Mouse (Mus musculus) kidney, postnatal 0 days (tissue): ENCODE measurements around the gene Slc20a1. TPM values are rescaled to one million over a fixed set of nuclear protein-coding genes. Genes with fewer than 3 reads are reported as not detected.

Source experiments
- ATAC-seq: fragments of 200-750 bp; cut with Nextera tagmentation; replicated peaks from 2 replicates; pipeline ENCODE4 v1.8.0; 2017; ENCODE audit warnings: low read depth, moderate number of reproducible peaks, moderate TSS enrichment, moderate library complexity; ENCODE audit not compliant: low FRiP score
- DNase-seq: peaks from one replicate; pipeline ENCODE4 v3.0.0-alpha.2; 2016; ENCODE audit warnings: low spot score
- H3K27ac ChIP-seq: fragments of 300-500 bp; sonication (generic); 2 replicates; pipeline ENCODE4 v1.5.1; 2014; ENCODE audit warnings: mild to moderate bottlenecking
- H3K27me3 ChIP-seq: fragments of 300-500 bp; sonication (generic); 2 replicates; pipeline ENCODE4 v1.6.1; 2014; ENCODE audit warnings: low read length, mixed read lengths; ENCODE audit not compliant: insufficient read depth
- H3K36me3 ChIP-seq: fragments of 300-500 bp; sonication (generic); 2 replicates; pipeline ENCODE4 v1.6.1; 2014; ENCODE audit warnings: low read length, mixed read lengths; ENCODE audit not compliant: insufficient read depth
- H3K4me1 ChIP-seq: fragments of 300-500 bp; sonication (generic); replicated peaks from 2 replicates; pipeline ENCODE4 v1.6.1; 2014; ENCODE audit warnings: antibody characterized with exemption, low read length, mixed read lengths; ENCODE audit not compliant: insufficient read depth
- H3K4me2 ChIP-seq: fragments of 300-500 bp; sonication (generic); 2 replicates; pipeline ENCODE4 v1.6.1; 2014; ENCODE audit warnings: mild to moderate bottlenecking, low read length, moderate library complexity, mixed read lengths
- H3K4me3 ChIP-seq: fragments of 300-500 bp; sonication (generic); replicated peaks from 2 replicates; pipeline ENCODE4 v1.5.1; 2014; ENCODE audit warnings: low read depth, low read length
- H3K9ac ChIP-seq: fragments of 300-500 bp; sonication (generic); 2 replicates; pipeline ENCODE4 v1.6.1; 2014; ENCODE audit warnings: low read depth, low read length
- H3K9me3 ChIP-seq: fragments of 300-500 bp; sonication (generic); replicated peaks from 2 replicates; pipeline ENCODE4 v1.6.1; 2016; ENCODE audit warnings: low read length, inconsistent platforms, mixed read lengths
- CTCF ChIP-seq: IDR thresholded peaks from 2 replicates; pipeline ENCODE4 v1.5.1; 2016; ENCODE audit warnings: antibody characterized with exemption, low read depth, mild to moderate bottlenecking, moderate library complexity
- WGBS: fragments of 180-500 bp; shearing (Covaris S2); extraction: QIAGEN DNeasy Blood & Tissue Kit; methylation state at CpG from one replicate; pipeline ENCODE4 v1.1.7; 2014; 5-methylcytosine and 5-hydroxymethylcytosine counted together
- polyA plus RNA-seq: library from polyadenylated mRNA; unstranded; fragments of >200 nt; fragmentation: Nextera tagmentation; extraction: Ambion mirVana; gene quantifications from 2 replicates; pipeline ENCODE4 v1.2.1, GENCODE M21; 2015

The Slc20a1 gene
- polyA plus RNA-seq, result 12.4 and 15.2 TPM in 2 replicates

DNA sequence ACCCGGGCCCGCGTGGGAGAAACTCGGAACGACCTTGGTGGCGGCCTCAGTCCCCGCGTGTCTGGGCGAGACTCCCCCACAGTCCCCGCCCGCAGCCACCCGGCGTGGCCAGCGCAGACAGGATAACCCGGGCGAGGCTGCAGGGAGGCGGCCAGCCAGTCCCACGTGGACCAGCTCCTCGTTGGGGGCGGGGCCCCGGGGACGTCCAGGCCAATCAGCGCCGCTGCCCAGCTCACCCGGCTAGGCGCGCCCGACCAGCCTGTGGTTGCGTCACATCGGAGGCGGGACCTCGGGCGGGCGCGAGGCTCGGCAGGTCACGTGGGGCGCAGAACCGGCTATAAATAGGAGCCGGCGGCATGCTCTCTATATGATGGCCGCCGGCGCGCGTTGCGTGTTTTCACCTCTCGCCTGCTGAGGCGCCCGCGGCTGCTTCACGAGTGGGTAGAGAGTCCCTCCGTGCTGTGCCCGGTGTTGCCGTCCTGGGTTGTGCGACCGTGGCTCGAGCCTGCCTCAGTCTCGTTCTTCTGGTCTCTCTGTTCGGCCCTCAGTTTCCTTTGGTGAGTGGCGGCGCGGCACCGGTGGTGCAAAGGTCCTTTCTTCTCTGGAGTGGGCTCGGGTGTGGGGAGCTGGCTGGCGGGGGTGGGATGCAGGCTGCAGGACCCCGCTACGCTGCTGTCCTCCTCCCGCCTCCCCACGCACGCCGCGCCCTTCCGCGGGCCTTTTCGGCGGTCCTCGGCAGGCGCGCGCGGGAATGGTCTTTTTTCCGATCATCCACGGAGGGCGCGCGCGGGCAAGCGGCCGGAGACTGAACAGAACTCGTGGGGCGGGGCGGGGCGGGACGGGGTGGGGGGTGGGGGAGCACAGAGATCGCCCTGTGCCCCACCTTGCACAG is at the start of gene Slc20a1:
TSS of gene Slc20a1 (plus strand) at position 329 of the 892 bp plus-strand sequence.
- peak within 1 kb of the TSS; percentile 97 for H3K4me2 ChIP-seq
- TF ChIP-seq CTCF, result no peak
- under 1% methylated on average over 86 of the region's 96 CpGs for WGBS

DNA sequence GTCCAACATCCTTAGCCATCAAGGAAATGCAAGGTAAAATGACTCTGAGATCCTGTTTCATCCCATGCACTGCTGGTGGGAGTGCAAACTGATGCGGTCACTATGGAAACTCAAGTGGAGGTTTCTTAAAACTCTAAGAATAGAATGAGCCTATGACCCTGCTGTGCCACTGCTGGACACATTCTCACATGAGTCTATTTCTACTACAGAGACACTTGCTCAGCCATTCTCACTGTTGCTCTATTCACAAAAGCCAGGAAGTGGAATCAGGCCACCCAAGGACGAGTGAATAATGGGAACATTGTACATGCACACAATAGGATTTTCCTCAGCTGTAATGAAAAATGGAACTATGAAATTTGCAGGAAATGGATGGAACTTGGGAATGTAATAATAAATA is 49.7 kb upstream of the Slc20a1 start:
- no peaks in the 10 kb centered on the region for H3K4me1 ChIP-seq
- H3K27me3 ChIP-seq, result no peaks in the 10 kb centered on the region
- peak; percentile 17 for DNase-seq
- ATAC-seq, result no peak
- H3K9me3 ChIP-seq, result no peaks in the 10 kb centered on the region
- no peak overlapping the region for H3K27ac ChIP-seq
- no peak for TF ChIP-seq CTCF
- H3K4me2 ChIP-seq, result no peak overlapping the region
- H3K4me3 ChIP-seq, result no peak overlapping the region
- WGBS, result 59% methylated on average over 2 of the region's 2 CpGs
- H3K9ac ChIP-seq, result no peak overlapping the region
- no peaks in the 10 kb centered on the region for H3K36me3 ChIP-seq

More for the DNA sequence above, at the start of gene Slc20a1:
- Histone ChIP-seq H3K4me3 (peak within 1 kb of the TSS; percentile 74), H3K9ac (peak within 1 kb of the TSS; percentile 94), H3K27ac (peak within 1 kb of the TSS; percentile 85), H3K27me3 (no peaks in the 10 kb centered on the region), H3K9me3 (no peaks in the 10 kb centered on the region), H3K36me3 (0 out of 2 replicates have a peak, but pooled peaks cover 11% of the 10 kb centered on the region), H3K4me1 (peaks cover 12% of the 10 kb centered on the region; the same call in 1 of the 2 replicates)
- DNase-seq (peak; percentile 99), ATAC-seq (peak; percentile 99)

DNA sequence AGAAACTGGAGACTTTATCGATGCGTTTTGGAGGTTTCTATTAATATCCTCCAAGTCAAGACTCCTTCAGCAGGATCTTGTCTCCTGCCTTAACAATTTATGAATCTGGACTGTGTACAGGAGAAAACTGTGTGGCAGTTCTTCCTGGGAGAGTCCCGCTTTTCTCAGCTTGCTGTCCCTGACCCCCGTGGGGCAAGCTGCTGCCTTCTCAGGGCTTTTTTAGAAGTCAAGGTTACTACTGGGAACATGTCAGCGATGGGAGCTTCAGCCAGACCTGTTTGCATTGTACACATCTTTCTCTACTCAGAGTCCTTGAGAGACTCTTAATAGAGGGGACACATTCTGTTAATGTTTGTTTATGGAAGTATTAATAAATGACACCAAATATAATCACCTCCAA is 48.2 kb upstream of the Slc20a1 start:
- DNase-seq (no peak), ATAC-seq (no peak)
- H3K9ac ChIP-seq, result no peak overlapping the region
- H3K4me3 ChIP-seq, result no peak overlapping the region
- H3K27ac ChIP-seq, result no peak overlapping the region
- no peaks in the 10 kb centered on the region for H3K36me3 ChIP-seq
- H3K4me1 ChIP-seq, result no peaks in the 10 kb centered on the region
- no peak for TF ChIP-seq CTCF
- WGBS, result 80% methylated on average over 5 of the region's 5 CpGs
- H3K9me3 ChIP-seq, result no peaks in the 10 kb centered on the region
- H3K4me2 ChIP-seq, result no peak overlapping the region
- no peaks in the 10 kb centered on the region for H3K27me3 ChIP-seq

DNA sequence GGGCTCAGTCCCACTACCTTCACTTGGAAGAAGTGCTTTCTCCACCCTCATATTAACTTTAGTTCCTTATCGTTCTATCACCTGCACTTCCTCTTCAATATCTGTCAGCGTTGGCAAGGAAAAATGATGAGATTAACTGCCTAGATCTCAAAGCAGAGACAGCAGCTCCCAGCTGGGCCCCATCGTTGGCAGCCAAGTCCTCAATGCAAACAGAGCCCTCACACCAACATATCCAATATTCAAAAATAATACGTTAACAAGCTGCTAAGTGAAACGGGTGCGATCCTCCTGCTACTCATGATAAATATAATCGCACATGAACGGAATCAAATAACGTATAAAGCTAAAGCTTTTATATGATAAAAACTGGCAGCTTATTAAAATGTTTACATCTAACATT is 47.5 kb upstream of the Slc20a1 start:
- Histone ChIP-seq H3K27me3 (no peaks in the 10 kb centered on the region), H3K9ac (no peak overlapping the region), H3K36me3 (no peaks in the 10 kb centered on the region), H3K4me1 (no peaks in the 10 kb centered on the region), H3K4me3 (no peak overlapping the region), H3K4me2 (no peak overlapping the region), H3K27ac (no peak overlapping the region), H3K9me3 (no peaks in the 10 kb centered on the region)
- 81% methylated on average over 9 of the region's 9 CpGs for WGBS
- TF ChIP-seq CTCF, result no peak
- ATAC-seq, result no peak
- no peak for DNase-seq

DNA sequence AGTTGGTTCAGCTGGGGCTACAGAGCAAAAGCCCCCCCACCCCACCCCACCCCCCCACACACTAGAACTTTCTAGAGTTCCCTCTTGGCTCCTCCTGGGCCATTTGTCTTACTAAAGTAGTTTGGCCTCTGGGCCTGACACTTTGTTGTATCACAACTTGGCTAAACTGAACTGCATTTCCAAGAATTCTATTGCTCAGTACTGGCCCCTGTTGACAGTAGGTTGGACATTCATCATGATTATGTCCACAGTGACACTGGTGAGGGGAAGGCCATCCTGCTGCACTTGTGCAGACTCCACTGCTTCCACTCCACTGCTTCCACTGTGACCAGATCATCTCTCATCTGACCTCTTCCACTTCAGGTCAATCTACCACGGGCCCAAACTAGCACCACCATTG is 45.8 kb upstream of the Slc20a1 start:
- Histone ChIP-seq H3K9ac (no peak overlapping the region), H3K27me3 (no peaks in the 10 kb centered on the region), H3K4me3 (no peak overlapping the region), H3K4me2 (no peak overlapping the region), H3K36me3 (no peaks in the 10 kb centered on the region), H3K27ac (no peak overlapping the region), H3K9me3 (no peaks in the 10 kb centered on the region), H3K4me1 (no peaks in the 10 kb centered on the region)
- ATAC-seq (no peak), DNase-seq (no peak)
- 66% methylated on average over 1 of the region's 1 CpGs for WGBS
- peak; percentile 30; the same call in 1 of the 2 replicates for TF ChIP-seq CTCF

DNA sequence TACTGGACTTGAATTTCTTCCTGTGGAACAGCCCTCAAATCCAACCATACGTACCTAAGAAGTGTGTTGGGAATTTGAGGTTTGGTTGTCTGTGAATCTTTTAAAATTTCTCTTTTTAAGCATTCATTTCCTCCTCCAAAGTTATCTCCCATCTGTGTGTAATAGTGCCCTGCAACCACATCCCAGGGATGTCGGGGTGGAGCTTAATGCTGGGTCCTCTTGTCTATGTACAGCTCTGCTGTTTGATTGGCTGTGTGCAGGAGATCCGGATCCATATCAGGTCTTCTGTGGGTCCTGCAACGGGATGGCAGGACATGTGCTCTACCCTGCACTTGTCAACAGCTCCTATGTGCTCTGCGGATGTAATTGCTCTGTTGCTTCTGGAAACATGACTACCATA is 33.7 kb upstream of the Slc20a1 start:
- WGBS, result 71% methylated on average over 5 of the region's 5 CpGs
- Histone ChIP-seq H3K27ac (no peak overlapping the region), H3K9me3 (no peaks in the 10 kb centered on the region), H3K36me3 (no peaks in the 10 kb centered on the region), H3K9ac (no peak overlapping the region), H3K4me2 (no peak overlapping the region), H3K4me3 (no peak overlapping the region), H3K27me3 (no peaks in the 10 kb centered on the region), H3K4me1 (no peaks in the 10 kb centered on the region)
- DNase-seq (no peak), ATAC-seq (no peak)
- no peak for TF ChIP-seq CTCF
